Mouse (Mus musculus): ENCODE measurements around the gene Lin7c.

GRCm38 (mm10) chr2:109890597-109890996 is at the start of gene Lin7c:
- TF ChIP-seq CTCF (conservative IDR thresholded peaks at IDR 0.05; ENCODE audit: insufficient read depth, insufficient read length, low read depth, low read length) (no peak), POLR2A (IDR thresholded peaks at IDR 0.05; ENCODE audit: low read depth, low read length) (peak; percentile 93)

All from kidney, adult 2 months (tissue).